Mouse (Mus musculus) v-Abl transformed pro-B cells (cell line): ENCODE measurements around the gene Dio1.

Experiments used
- in situ Hi-C, 2 experiments: fragments of 400-800 bp; cut with MboI; formaldehyde crosslinking; loops; one replicate each; pipeline ENCODE4 v1.15.1; 2025; ENCODE audit not compliant: unreplicated experiment in 2 of 2

Dio1 gene

GRCm38 (mm10) chr4:107252522-107252921 is 54.4 kb downstream of the Dio1 start:
- in situ Hi-C loops: loop anchor here (5.0 kb wide), 3 partner anchors 60 to 100 kb away; partner anchors contain the start of gene Yipf1 (in 2 of the 2)

DNA sequence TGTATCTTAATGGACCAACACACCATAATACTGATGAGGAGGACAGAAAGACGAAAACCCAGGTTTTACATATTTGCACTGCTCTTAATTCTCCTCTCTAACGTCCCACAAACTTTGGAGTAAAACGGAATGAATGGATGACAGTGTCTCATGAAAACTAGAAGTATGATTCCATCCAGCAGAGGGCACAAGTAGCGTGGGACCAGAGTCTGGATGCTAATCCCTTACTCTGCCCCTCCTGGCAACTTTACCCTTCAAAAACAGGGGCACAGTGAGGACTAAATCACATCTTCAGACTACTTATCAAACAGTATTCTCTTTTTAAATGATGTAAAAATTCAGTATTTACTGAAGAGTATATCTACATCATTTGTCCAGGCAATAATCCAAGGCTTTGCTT is 56.5 kb downstream of the Dio1 start:
- in situ Hi-C loops: loop anchor here (5.0 kb wide), 3 partner anchors 62 to 102 kb away; partner anchors contain the start of gene Yipf1 (in 2 of the 2)

- in situ Hi-C loops: loop anchor here in 1 of 2 experiments (25.0 kb wide), 1 partner anchor 413 kb away; no protein-coding TSS in a partner anchor
These were observed 57.5 kb downstream of the Dio1 start for GRCm38 (mm10) chr4:107249471-107249870.

GRCm38 (mm10) chr4:107248061-107248460 is 58.9 kb downstream of the Dio1 start:
- in situ Hi-C loops: loop anchor here in 1 of 2 experiments (25.0 kb wide), 1 partner anchor 414 kb away; no protein-coding TSS in a partner anchor

DNA sequence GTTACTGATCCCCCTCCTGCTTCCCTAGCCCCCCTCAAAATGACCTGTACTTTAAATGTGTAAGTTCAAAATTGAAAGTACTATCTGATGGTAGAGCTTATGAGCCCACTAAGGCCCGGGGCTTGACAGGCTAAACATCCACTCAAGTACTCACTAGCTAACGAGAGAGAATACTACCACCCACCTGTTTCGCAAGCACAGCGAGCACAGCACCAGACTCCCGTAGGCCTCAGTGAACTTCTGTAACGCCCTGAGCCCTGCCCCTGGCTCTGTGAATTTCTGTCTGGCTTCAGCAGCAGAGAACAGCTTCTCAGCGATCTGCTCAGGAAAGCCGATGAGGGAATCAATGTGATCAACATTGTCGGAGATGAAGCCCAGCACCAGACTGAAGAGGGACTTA is 59.9 kb downstream of the Dio1 start:
- in situ Hi-C loops: loop anchor here in 1 of 2 experiments (25.0 kb wide), 1 partner anchor 415 kb away; no protein-coding TSS in a partner anchor

GRCm38 (mm10) chr4:107246040-107246439 is 60.9 kb downstream of the Dio1 start:
- in situ Hi-C loops: loop anchor here in 1 of 2 experiments (25.0 kb wide), 1 partner anchor 416 kb away; no protein-coding TSS in a partner anchor

DNA sequence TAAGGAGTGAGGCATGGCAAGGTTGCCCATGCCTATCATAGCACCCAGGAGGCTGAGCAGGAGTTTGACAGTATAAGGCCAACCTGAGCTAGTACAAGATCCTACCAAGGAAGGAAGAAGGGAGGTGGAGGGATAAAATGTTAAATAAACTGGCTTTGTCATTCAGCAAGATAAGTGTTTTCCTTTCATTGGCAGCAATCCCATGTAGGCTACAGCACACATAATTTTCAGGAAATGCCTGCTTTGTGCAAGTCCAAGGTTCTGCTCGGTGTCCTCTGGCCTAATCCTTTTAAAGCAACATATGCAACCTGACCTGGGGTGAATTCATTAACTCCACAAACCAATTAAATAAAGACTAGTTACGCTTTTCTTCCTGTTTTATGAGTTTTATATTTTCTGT is 61.6 kb downstream of the Dio1 start:
- in situ Hi-C loops: loop anchor here in 1 of 2 experiments (25.0 kb wide), 1 partner anchor 417 kb away; no protein-coding TSS in a partner anchor

GRCm38 (mm10) chr4:107243365-107244333 is 63.3 kb downstream of the Dio1 start:
- in situ Hi-C loops: loop anchor here in 1 of 2 experiments (25.0 kb wide), 1 partner anchor 419 kb away; no protein-coding TSS in a partner anchor
